Mouse (Mus musculus) thymus, adult 2 months (tissue): ENCODE measurements around the gene Trpm4.

Experiments
- CTCF ChIP-seq: fragments of 200-500 bp; IDR thresholded peaks from 2 replicates; pipeline ENCODE4 v1.5.1; 2012; ENCODE audit warnings: mild to moderate bottlenecking, control low read depth, low read length, moderate library complexity, borderline replicate concordance; ENCODE audit not compliant: control insufficient read depth, poor library complexity, insufficient read depth; ENCODE audit errors: extremely low read depth
- POLR2A ChIP-seq: fragments of 200-500 bp; IDR thresholded peaks from 2 replicates; pipeline ENCODE4 v1.6.1; 2012; ENCODE audit warnings: mild to moderate bottlenecking, low read length, control low read depth, moderate library complexity; ENCODE audit not compliant: control insufficient read depth, poor library complexity, insufficient read depth; ENCODE audit errors: extremely low read depth

DNA sequence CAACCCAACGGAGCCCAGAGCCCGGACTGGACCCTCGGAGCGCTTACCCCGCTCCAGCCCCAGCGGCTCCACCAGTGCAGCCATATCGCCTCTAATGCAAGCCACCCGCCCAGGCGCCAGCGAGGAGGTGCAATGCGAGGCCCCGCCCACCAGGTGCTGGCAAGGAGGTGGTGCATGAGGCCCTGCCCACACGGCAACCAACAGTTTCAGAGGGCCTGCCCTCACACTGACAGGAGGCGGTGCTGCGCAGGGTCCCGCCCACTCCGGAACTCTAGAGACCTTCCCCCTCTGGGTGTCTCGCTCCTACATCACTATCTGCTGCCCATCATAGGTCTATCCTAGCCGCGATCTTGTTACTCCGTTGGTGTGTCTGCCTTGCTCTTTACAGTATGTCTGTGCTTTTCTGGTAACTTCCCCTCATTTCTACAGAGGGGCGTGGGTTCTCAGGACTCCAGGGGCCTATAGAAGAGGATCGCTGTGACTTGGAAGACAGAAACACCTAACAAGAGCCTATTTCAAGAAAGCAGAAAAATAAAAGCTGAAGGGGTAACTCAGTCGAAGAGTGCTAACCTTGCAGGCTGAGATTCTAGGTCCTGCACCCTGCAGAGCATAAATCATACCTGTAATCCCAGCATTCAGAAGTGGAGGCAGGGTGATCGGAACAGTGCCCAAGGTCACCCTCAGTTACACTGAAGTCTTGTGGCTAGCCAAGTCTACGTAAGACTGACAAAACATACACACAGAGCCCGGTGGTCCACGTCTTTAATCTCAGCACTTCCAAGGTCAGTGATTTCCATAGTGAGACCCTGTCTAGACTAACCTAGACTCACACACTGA is 37.1 kb upstream of the Trpm4 start, which contains the start of gene Lin7b:
- TF ChIP-seq CTCF (peak; percentile 49; the same call in 1 of the 2 replicates), POLR2A (no peak)
